Mouse (Mus musculus): ENCODE results near the gene Abtb2.

DNA sequence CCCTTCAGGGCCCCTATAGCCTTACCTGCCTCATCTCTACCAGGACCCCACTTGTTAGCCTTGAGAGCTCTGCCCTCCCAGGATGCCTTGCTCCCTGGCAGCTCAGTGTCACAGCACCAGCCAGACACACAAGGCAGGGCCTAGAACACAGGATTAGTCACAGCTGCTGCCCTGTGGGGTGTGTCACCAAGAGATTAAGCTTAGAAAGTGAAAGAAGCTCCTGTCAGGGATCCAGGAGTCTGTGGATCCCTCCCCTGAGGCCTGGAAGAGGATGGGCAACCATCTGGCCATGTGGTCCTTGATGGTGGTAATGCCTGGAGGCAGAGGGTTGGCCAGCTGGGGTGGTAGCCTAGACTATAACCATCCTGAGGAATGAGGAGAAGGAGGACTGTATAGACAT lies 121.0 kb downstream of the Abtb2 start:
- TF ChIP-seq MAFK (IDR thresholded peaks at IDR 0.05; ENCODE audit: insufficient read depth, low read depth, low read length) (no peak), CHD2 (IDR thresholded peaks at IDR 0.05; ENCODE audit: low read depth, low read length) (no peak), ZNF384 (IDR thresholded peaks at IDR 0.05; ENCODE audit: low read depth, low read length) (no peak)

Measured in ES-E14 (cell line).